9 mouse cellular contexts compared by ENCODE assay signal in genomic region chr17:40837308-40837707, GRCm38 (mm10). TPM values are rescaled to one million over a fixed set of nuclear protein-coding genes. Genes with fewer than 3 reads are reported as not detected.
DNase-seq lines count a peak whose midpoint lies in the region; ATAC-seq and TF ChIP-seq lines count a peak whose summit lies in the region.
"Had no signal": no experiment of that assay in that cellular context is flagged by ENCODE, and none has a peak within 500 bp of the region (broad histone marks: within the 10 kb centered on the region; RNA-seq: fewer than 3 reads in every experiment).

No protein-coding gene starts in this region.

- no peak overlapping the region for H3K4me2 ChIP-seq in midbrain, embryonic 14.5 days (ENCODE audit: low read length)
- no peak overlapping the region for H3K4me2 ChIP-seq in midbrain, embryonic 13.5 days (replicated peaks)
- no peak overlapping the region for H3K4me2 ChIP-seq in forebrain, postnatal 0 days (ENCODE audit: low read depth)
- H3K4me2 ChIP-seq: heart, embryonic 15.5 days had no signal

- no peak for ATAC-seq in midbrain, embryonic 14.5 days (ENCODE audit: low FRiP score, low TSS enrichment)
- ATAC-seq in midbrain, embryonic 13.5 days = no peak
- peak; percentile 54 for ATAC-seq in forebrain, postnatal 0 days
- peak; percentile 81 for ATAC-seq in megakaryocyte-erythroid progenitor cell, adult 5-6 weeks (replicated peaks; ENCODE audit: low FRiP score, low TSS enrichment, poor library complexity, severe bottlenecking)

- no peak overlapping the region for H3K4me3 ChIP-seq in midbrain, embryonic 14.5 days (replicated peaks; ENCODE audit: low read depth, low read length)
- H3K4me3 ChIP-seq in midbrain, embryonic 13.5 days (replicated peaks) = no peak overlapping the region
- H3K4me3 ChIP-seq in forebrain, postnatal 0 days (ENCODE audit: low read depth, low read length) = no peak overlapping the region
- H3K4me3 ChIP-seq: heart, embryonic 15.5 days had no signal

- H3K27me3 ChIP-seq in midbrain, embryonic 14.5 days (ENCODE audit: control insufficient read depth, insufficient read depth, low read length) = no peaks in the 10 kb centered on the region
- H3K27me3 ChIP-seq in midbrain, embryonic 13.5 days = no peaks in the 10 kb centered on the region
- H3K27me3 ChIP-seq in forebrain, postnatal 0 days (ENCODE audit: insufficient read depth, low read length) = no peaks in the 10 kb centered on the region
- H3K27me3 ChIP-seq: heart, embryonic 15.5 days had no signal

- H3K9me3 ChIP-seq in midbrain, embryonic 14.5 days (ENCODE audit: control insufficient read depth, low read length) = no peaks in the 10 kb centered on the region
- no peaks in the 10 kb centered on the region for H3K9me3 ChIP-seq in midbrain, embryonic 13.5 days
- H3K9me3 ChIP-seq in forebrain, postnatal 0 days (ENCODE audit: low read length) = no peaks in the 10 kb centered on the region
- H3K9me3 ChIP-seq: heart, embryonic 15.5 days had no signal

- H3K9ac ChIP-seq in midbrain, embryonic 14.5 days (replicated peaks; ENCODE audit: low read length) = no peak overlapping the region
- H3K9ac ChIP-seq in midbrain, embryonic 13.5 days (replicated peaks) = no peak overlapping the region
- H3K9ac ChIP-seq in forebrain, postnatal 0 days = no peak overlapping the region
- H3K9ac ChIP-seq: heart, embryonic 15.5 days had no signal

- peak; percentile 33 to 46 for DNase-seq in cerebellum, postnatal 14 days
- no peak for DNase-seq in cerebellum, adult 11-12 months
- peak; percentile 45 for DNase-seq in midbrain, embryonic 14.5 days
- DNase-seq in forebrain, postnatal 0 days = peak; percentile 22
- no peak for DNase-seq in right cerebral cortex, postnatal 4 days
- DNase-seq in layer of hippocampus, adult 9-10 months (ENCODE audit: low spot score) = no peak

- H3K36me3 ChIP-seq in midbrain, embryonic 14.5 days (ENCODE audit: control insufficient read depth, insufficient read depth, low read length) = no peaks in the 10 kb centered on the region
- no peaks in the 10 kb centered on the region for H3K36me3 ChIP-seq in midbrain, embryonic 13.5 days
- H3K36me3 ChIP-seq in forebrain, postnatal 0 days (ENCODE audit: insufficient read depth) = no peaks in the 10 kb centered on the region
- H3K36me3 ChIP-seq: heart, embryonic 15.5 days had no signal

- no peak overlapping the region for H3K27ac ChIP-seq in midbrain, embryonic 14.5 days (replicated peaks; ENCODE audit: low read depth, low read length)
- H3K27ac ChIP-seq in midbrain, embryonic 13.5 days = no peak overlapping the region
- no peak overlapping the region for H3K27ac ChIP-seq in forebrain, postnatal 0 days (ENCODE audit: low read depth, low read length)
- H3K27ac ChIP-seq: heart, embryonic 15.5 days had no signal

- H3K4me1 ChIP-seq in midbrain, embryonic 14.5 days (ENCODE audit: control insufficient read depth, insufficient read depth, low read length) = no peaks in the 10 kb centered on the region
- H3K4me1 ChIP-seq in midbrain, embryonic 13.5 days (replicated peaks) = no peaks in the 10 kb centered on the region
- no peaks in the 10 kb centered on the region for H3K4me1 ChIP-seq in forebrain, postnatal 0 days (ENCODE audit: insufficient read depth)
- H3K4me1 ChIP-seq: heart, embryonic 15.5 days had no signal

- TF ChIP-seq CTCF in forebrain, postnatal 0 days (IDR thresholded peaks at IDR 0.05; ENCODE audit: low read depth) = peak; percentile 59

RNA-seq across cellular contexts. Expression of gene Rhag, which starts 26.4 kb away (rescaled TPM):
- 0.13 TPM in 1 of 2 replicates, not detected in the other for polyA plus RNA-seq in midbrain, embryonic 14.5 days (2014; fragmentation: Nextera tagmentation; extraction: Ambion mirVana)
- 0.30 TPM in 2 replicates for polyA plus RNA-seq in midbrain, embryonic 13.5 days (2015; fragmentation: Nextera tagmentation; extraction: Ambion mirVana)
- total RNA-seq in forebrain, postnatal 0 days (2014; rRNA removed) = not detected in 2 replicates
- not detected in 2 replicates for polyA plus RNA-seq in forebrain, postnatal 0 days (2015; fragmentation: Nextera tagmentation; extraction: Ambion mirVana)
- 98.6 and 128 TPM in 2 replicates for total RNA-seq in megakaryocyte-erythroid progenitor cell, adult 5-6 weeks (2014; fragmentation: Nextera tagmentation)
- 54.1 and 79.9 TPM in 2 replicates for total RNA-seq in megakaryocyte-erythroid progenitor cell, adult 5-6 weeks (2017)

RNA-seq across cellular contexts. Expression of gene Crisp2, which starts 30.5 kb away (rescaled TPM):
- not detected in 2 replicates for polyA plus RNA-seq in midbrain, embryonic 14.5 days (2014; fragmentation: Nextera tagmentation; extraction: Ambion mirVana)
- not detected in 2 replicates for polyA plus RNA-seq in midbrain, embryonic 13.5 days (2015; fragmentation: Nextera tagmentation; extraction: Ambion mirVana)
- 0.31 TPM in 1 of 2 replicates, not detected in the other for total RNA-seq in forebrain, postnatal 0 days (2014; rRNA removed)
- polyA plus RNA-seq in forebrain, postnatal 0 days (2015; fragmentation: Nextera tagmentation; extraction: Ambion mirVana) = not detected in 2 replicates
- 3.8 TPM in 1 of 2 replicates, not detected in the other for total RNA-seq in megakaryocyte-erythroid progenitor cell, adult 5-6 weeks (2014; fragmentation: Nextera tagmentation)
- total RNA-seq in megakaryocyte-erythroid progenitor cell, adult 5-6 weeks (2017) = 3.1 TPM in 1 of 2 replicates, not detected in the other
- polyA plus RNA-seq: heart, embryonic 15.5 days had no signal

RNA-seq across cellular contexts. Expression of gene 9130008F23Rik, which starts 43.1 kb away (rescaled TPM):
- polyA plus RNA-seq in midbrain, embryonic 14.5 days (2014; fragmentation: Nextera tagmentation; extraction: Ambion mirVana) = 0.16 and 0.28 TPM in 2 replicates
- polyA plus RNA-seq in midbrain, embryonic 13.5 days (2015; fragmentation: Nextera tagmentation; extraction: Ambion mirVana) = 0.24 and 0.32 TPM in 2 replicates
- total RNA-seq in forebrain, postnatal 0 days (2014; rRNA removed) = 1.7 and 2.1 TPM in 2 replicates
- polyA plus RNA-seq in forebrain, postnatal 0 days (2015; fragmentation: Nextera tagmentation; extraction: Ambion mirVana) = 0.47 and 0.52 TPM in 2 replicates
- total RNA-seq in megakaryocyte-erythroid progenitor cell, adult 5-6 weeks (2014; fragmentation: Nextera tagmentation) = 1.9 and 4.0 TPM in 2 replicates
- total RNA-seq in megakaryocyte-erythroid progenitor cell, adult 5-6 weeks (2017) = 0.84 and 14.3 TPM in 2 replicates

Comparison
In these comparisons a context has a peak if more than half of its experiments do, and no peak if none do; other contexts are left out.
1. DNase-seq: peak in cerebellum, postnatal 14 days (2 of 2), midbrain, embryonic 14.5 days (single experiment) and forebrain, postnatal 0 days (single experiment); none in cerebellum, adult 11-12 months (single experiment), right cerebral cortex, postnatal 4 days (single experiment) and layer of hippocampus, adult 9-10 months (single experiment).
2. ATAC-seq: peak in forebrain, postnatal 0 days (single experiment) and megakaryocyte-erythroid progenitor cell, adult 5-6 weeks (single experiment); none in midbrain, embryonic 14.5 days (single experiment) and midbrain, embryonic 13.5 days (single experiment).